ENCODE assay signal across 11 mouse cellular contexts in genomic region chr2:24888895-24889294, GRCm38 (mm10). TPM values are rescaled to one million over a fixed set of nuclear protein-coding genes. Genes with fewer than 3 reads are reported as not detected.
DNase-seq lines count a peak whose midpoint lies in the region; ATAC-seq and TF ChIP-seq lines count a peak whose summit lies in the region.
"Had no signal": no experiment of that assay in that cellular context is flagged by ENCODE, and none has a peak within 500 bp of the region (broad histone marks: within the 10 kb centered on the region; RNA-seq: fewer than 3 reads in every experiment).

No protein-coding gene starts in this region.

- peak; percentile 30 for TF ChIP-seq CTCF in forebrain, postnatal 0 days (IDR thresholded peaks at IDR 0.05; ENCODE audit: low read depth)
- TF ChIP-seq CTCF in brain, embryonic 14.5 days (IDR thresholded peaks at IDR 0.05; ENCODE audit: borderline replicate concordance, extremely low read depth, insufficient read depth, insufficient read length), result peak; percentile 17; the same call in 1 of the 2 replicates

- 84% methylated on average over 5 of the region's 5 CpGs for WGBS in forebrain, postnatal 0 days
- 90% methylated on average over 5 of the region's 5 CpGs for WGBS in forebrain, embryonic 12.5 days
- 92% methylated on average over 5 of the region's 5 CpGs for WGBS in midbrain, embryonic 11.5 days
- 93% methylated on average over 5 of the region's 5 CpGs for WGBS in midbrain, embryonic 14.5 days

- DNase-seq in forebrain, postnatal 0 days, result no peak
- peak; percentile 70 for DNase-seq in midbrain, embryonic 11.5 days (ENCODE audit: low spot score, missing footprints)
- no peak for DNase-seq in midbrain, embryonic 14.5 days
- DNase-seq in brain, embryonic 14.5 days (ENCODE audit: low read depth), result no peak
- DNase-seq in naive thymus-derived CD4-positive, alpha-beta T cell, adult 2 months (ENCODE audit: low read depth), result peak; percentile 15
- DNase-seq in urinary bladder, adult 2 months (ENCODE audit: low spot score), result no peak
- DNase-seq in ovary, adult 18-20 months (ENCODE audit: low spot score), result no peak
- DNase-seq: cerebellum, adult 9-11 months had no signal

- peaks cover 14% of the 10 kb centered on the region for H3K36me3 ChIP-seq in forebrain, postnatal 0 days (ENCODE audit: insufficient read depth)
- peaks cover 18% of the 10 kb centered on the region for H3K36me3 ChIP-seq in forebrain, embryonic 12.5 days (replicated peaks)
- peaks cover 3% of the 10 kb centered on the region; the same call in 1 of the 2 replicates for H3K36me3 ChIP-seq in midbrain, embryonic 11.5 days (ENCODE audit: control insufficient read depth, insufficient read depth, low read length)
- peaks cover 20% of the 10 kb centered on the region for H3K36me3 ChIP-seq in midbrain, embryonic 14.5 days (ENCODE audit: control insufficient read depth, insufficient read depth, low read length)

- no peak overlapping the region for H3K9ac ChIP-seq in forebrain, postnatal 0 days
- H3K9ac ChIP-seq in forebrain, embryonic 12.5 days, result no peak overlapping the region
- no peak overlapping the region for H3K9ac ChIP-seq in midbrain, embryonic 11.5 days (ENCODE audit: low read length)
- no peak overlapping the region for H3K9ac ChIP-seq in midbrain, embryonic 14.5 days (replicated peaks; ENCODE audit: low read length)
- H3K9ac ChIP-seq: forebrain, embryonic 13.5 days; hindbrain, embryonic 12.5 days had no signal

- no peak for ATAC-seq in forebrain, postnatal 0 days
- no peak for ATAC-seq in forebrain, embryonic 12.5 days (ENCODE audit: low FRiP score)
- ATAC-seq in midbrain, embryonic 11.5 days (ENCODE audit: low FRiP score), result no peak
- ATAC-seq in midbrain, embryonic 14.5 days (ENCODE audit: low FRiP score, low TSS enrichment), result no peak
- ATAC-seq: forebrain, embryonic 13.5 days had no signal

- no peak for TF ChIP-seq POLR2A in brain, embryonic 14.5 days (IDR thresholded peaks at IDR 0.05; ENCODE audit: borderline replicate concordance, extremely low read depth, insufficient read depth, insufficient read length, poor library complexity, severe bottlenecking)

- H3K27ac ChIP-seq in forebrain, postnatal 0 days (ENCODE audit: low read depth, low read length), result no peak overlapping the region
- no peak overlapping the region for H3K27ac ChIP-seq in forebrain, embryonic 12.5 days
- H3K27ac ChIP-seq in midbrain, embryonic 11.5 days (ENCODE audit: low read depth, low read length), result no peak overlapping the region
- no peak overlapping the region for H3K27ac ChIP-seq in midbrain, embryonic 14.5 days (replicated peaks; ENCODE audit: low read depth, low read length)
- H3K27ac ChIP-seq: forebrain, embryonic 13.5 days; hindbrain, embryonic 12.5 days had no signal

- no peaks in the 10 kb centered on the region for H3K9me3 ChIP-seq in forebrain, postnatal 0 days (ENCODE audit: low read length)
- H3K9me3 ChIP-seq in forebrain, embryonic 12.5 days, result no peaks in the 10 kb centered on the region
- H3K9me3 ChIP-seq in midbrain, embryonic 11.5 days (ENCODE audit: control insufficient read depth, low read length), result no peaks in the 10 kb centered on the region
- no peaks in the 10 kb centered on the region for H3K9me3 ChIP-seq in midbrain, embryonic 14.5 days (ENCODE audit: control insufficient read depth, low read length)
- H3K9me3 ChIP-seq: forebrain, embryonic 13.5 days; hindbrain, embryonic 12.5 days had no signal

- H3K4me1 ChIP-seq in forebrain, postnatal 0 days (ENCODE audit: insufficient read depth), result no peaks in the 10 kb centered on the region
- H3K4me1 ChIP-seq in forebrain, embryonic 12.5 days, result peaks cover 7% of the 10 kb centered on the region; the same call in 1 of the 2 replicates
- no peaks in the 10 kb centered on the region for H3K4me1 ChIP-seq in midbrain, embryonic 11.5 days (ENCODE audit: control insufficient read depth, insufficient read depth, low read length)
- no peaks in the 10 kb centered on the region for H3K4me1 ChIP-seq in midbrain, embryonic 14.5 days (ENCODE audit: control insufficient read depth, insufficient read depth, low read length)

- H3K4me3 ChIP-seq in forebrain, postnatal 0 days (ENCODE audit: low read depth, low read length), result no peak overlapping the region
- no peak overlapping the region for H3K4me3 ChIP-seq in forebrain, embryonic 12.5 days (replicated peaks)
- H3K4me3 ChIP-seq in midbrain, embryonic 11.5 days (ENCODE audit: low read depth, low read length), result no peak overlapping the region
- no peak overlapping the region for H3K4me3 ChIP-seq in midbrain, embryonic 14.5 days (replicated peaks; ENCODE audit: low read depth, low read length)
- H3K4me3 ChIP-seq: forebrain, embryonic 13.5 days; hindbrain, embryonic 12.5 days had no signal

- H3K4me2 ChIP-seq in forebrain, postnatal 0 days (ENCODE audit: low read depth), result no peak overlapping the region
- H3K4me2 ChIP-seq in forebrain, embryonic 12.5 days, result no peak overlapping the region
- H3K4me2 ChIP-seq in midbrain, embryonic 11.5 days, result no peak overlapping the region
- no peak overlapping the region for H3K4me2 ChIP-seq in midbrain, embryonic 14.5 days (ENCODE audit: low read length)
- H3K4me2 ChIP-seq: forebrain, embryonic 13.5 days; hindbrain, embryonic 12.5 days had no signal

- H3K27me3 ChIP-seq in forebrain, postnatal 0 days (ENCODE audit: insufficient read depth, low read length), result no peaks in the 10 kb centered on the region
- no peaks in the 10 kb centered on the region for H3K27me3 ChIP-seq in forebrain, embryonic 12.5 days
- H3K27me3 ChIP-seq in midbrain, embryonic 11.5 days (ENCODE audit: control insufficient read depth, insufficient read depth, low read length), result no peaks in the 10 kb centered on the region
- H3K27me3 ChIP-seq in midbrain, embryonic 14.5 days (ENCODE audit: control insufficient read depth, insufficient read depth, low read length), result no peaks in the 10 kb centered on the region
- H3K27me3 ChIP-seq: forebrain, embryonic 13.5 days; hindbrain, embryonic 12.5 days had no signal

RNA-seq across cellular contexts. Expression of gene Ehmt1, which starts 30.5 kb away (rescaled TPM):
- 72.4 and 89.4 TPM in 2 replicates for total RNA-seq in forebrain, postnatal 0 days (2014; rRNA removed)
- 44.2 and 72.1 TPM in 2 replicates for polyA plus RNA-seq in forebrain, postnatal 0 days (2015; fragmentation: Nextera tagmentation; extraction: Ambion mirVana)
- polyA plus RNA-seq in forebrain, embryonic 12.5 days (2016; fragmentation: Nextera tagmentation; extraction: Ambion mirVana), result 147 and 148 TPM in 2 replicates
- polyA plus RNA-seq in midbrain, embryonic 11.5 days (2014; fragmentation: Nextera tagmentation; extraction: Ambion mirVana), result 95.8 and 96.5 TPM in 2 replicates
- polyA plus RNA-seq in midbrain, embryonic 14.5 days (2014; fragmentation: Nextera tagmentation; extraction: Ambion mirVana), result 85.1 and 99.5 TPM in 2 replicates
- polyA plus RNA-seq in brain, embryonic 14.5 days (2012; rRNA removed), result 146 and 147 TPM in 2 replicates
- polyA plus RNA-seq in urinary bladder, adult 2 months (2012; rRNA removed), result 47.7 and 52.6 TPM in 2 replicates

RNA-seq across cellular contexts. Expression of gene Arrdc1, which starts 46.2 kb away (rescaled TPM):
- 44.3 and 44.4 TPM in 2 replicates for total RNA-seq in forebrain, postnatal 0 days (2014; rRNA removed)
- polyA plus RNA-seq in forebrain, postnatal 0 days (2015; fragmentation: Nextera tagmentation; extraction: Ambion mirVana), result 35.3 and 37.8 TPM in 2 replicates
- polyA plus RNA-seq in forebrain, embryonic 12.5 days (2016; fragmentation: Nextera tagmentation; extraction: Ambion mirVana), result 15.2 and 17.4 TPM in 2 replicates
- 11.3 and 11.6 TPM in 2 replicates for polyA plus RNA-seq in midbrain, embryonic 11.5 days (2014; fragmentation: Nextera tagmentation; extraction: Ambion mirVana)
- polyA plus RNA-seq in midbrain, embryonic 14.5 days (2014; fragmentation: Nextera tagmentation; extraction: Ambion mirVana), result 21.8 and 24.9 TPM in 2 replicates
- polyA plus RNA-seq in brain, embryonic 14.5 days (2012; rRNA removed), result 53.1 and 82.3 TPM in 2 replicates
- 89.6 and 140 TPM in 2 replicates for polyA plus RNA-seq in urinary bladder, adult 2 months (2012; rRNA removed)

Comparison
In these comparisons a context has a peak if more than half of its experiments do, and no peak if none do; other contexts are left out.
1. DNase-seq: peak in midbrain, embryonic 11.5 days (single experiment) and naive thymus-derived CD4-positive, alpha-beta T cell, adult 2 months (single experiment); none in forebrain, postnatal 0 days (single experiment), midbrain, embryonic 14.5 days (single experiment), brain, embryonic 14.5 days (single experiment), urinary bladder, adult 2 months (single experiment) and ovary, adult 18-20 months (single experiment).